Mouse (Mus musculus) C2C12 (cell line): ENCODE measurements around the gene Ccl12. TPM values are rescaled to one million over a fixed set of nuclear protein-coding genes. Genes with fewer than 3 reads are reported as not detected.

ENCODE experiments used
- H3K27me3 ChIP-seq: one replicate; pipeline ENCODE4 v1.6.1; 2011; ENCODE audit not compliant: control insufficient read depth, insufficient read depth, insufficient read length
- H3K36me3 ChIP-seq: one replicate; pipeline ENCODE4 v1.6.1; 2011; ENCODE audit not compliant: control insufficient read depth, insufficient read depth
- H3K4me3 ChIP-seq: one replicate; pipeline ENCODE4 v1.5.1; 2011; ENCODE audit warnings: mild to moderate bottlenecking, control low read depth; ENCODE audit not compliant: poor library complexity, insufficient read depth, severe bottlenecking
- H3K79me2 ChIP-seq: one replicate; pipeline ENCODE4 v1.6.1; 2011; ENCODE audit not compliant: control insufficient read depth, insufficient read depth
- H3K79me3 ChIP-seq: one replicate; pipeline ENCODE4 v1.6.1; 2011; ENCODE audit warnings: low read depth, control low read depth
- H3ac ChIP-seq: one replicate; pipeline ENCODE3; 2011; ENCODE audit warnings: low read depth; ENCODE audit not compliant: control insufficient read depth, insufficient read length
- CEBPB ChIP-seq: IDR thresholded peaks from one replicate; pipeline ENCODE4 v1.6.1; 2011; ENCODE audit warnings: low read depth, mild to moderate bottlenecking, control low read depth, moderate library complexity
- CTCF ChIP-seq: IDR thresholded peaks from one replicate; pipeline ENCODE4 v1.5.1; 2011; ENCODE audit not compliant: control insufficient read depth, insufficient read depth, insufficient read length
- FOSL1 ChIP-seq: IDR thresholded peaks from one replicate; pipeline ENCODE4 v1.8.0; 2011; ENCODE audit warnings: mild to moderate bottlenecking, low read length; ENCODE audit not compliant: poor library complexity, insufficient read depth, severe bottlenecking
- MAX ChIP-seq: IDR thresholded peaks from one replicate; pipeline ENCODE4 v1.6.1; 2011; ENCODE audit warnings: mild to moderate bottlenecking, control low read depth
- MYOD1 ChIP-seq: IDR thresholded peaks from one replicate; pipeline ENCODE4 v1.6.1; 2011; ENCODE audit warnings: low read depth; ENCODE audit not compliant: control insufficient read depth, insufficient read length
- MYOG ChIP-seq: IDR thresholded peaks from one replicate; pipeline ENCODE4 v1.6.1; 2011; ENCODE audit not compliant: control insufficient read depth, insufficient read length; ENCODE audit errors: extremely low read depth
- USF1 ChIP-seq: IDR thresholded peaks from one replicate; pipeline ENCODE4 v1.6.1; 2011; ENCODE audit warnings: low read depth, mild to moderate bottlenecking, control low read depth, moderate library complexity
- polyA plus RNA-seq: library from polyadenylated mRNA; unstranded; fragments of >200 nt; fragmentation: generic; extraction: Trizol; gene quantifications from one replicate; pipeline ENCODE4 v1.2.1, GENCODE M21; 2012; ENCODE audit warnings: missing spikeins

The Ccl12 gene
- polyA plus RNA-seq, 1 experiment: not detected

GRCm38 (mm10) chr11:82071076-82071475, 30.6 kb upstream of the Ccl12 start:
- Histone ChIP-seq H3K79me2 (no peaks in the 10 kb centered on the region), H3K27me3 (no peaks in the 10 kb centered on the region), H3ac (no peak overlapping the region), H3K79me3 (no peaks in the 10 kb centered on the region), H3K4me3 (no peak overlapping the region), H3K36me3 (no peaks in the 10 kb centered on the region)
- no peak for TF ChIP-seq MAX
- no peak for TF ChIP-seq FOSL1
- no peak for TF ChIP-seq CTCF
- TF ChIP-seq MYOD1: no peak
- TF ChIP-seq MYOG: no peak
- no peak for TF ChIP-seq USF1

GRCm38 (mm10) chr11:82072374-82072773, 29.3 kb upstream of the Ccl12 start:
- Histone ChIP-seq H3K79me3 (no peaks in the 10 kb centered on the region), H3K36me3 (no peaks in the 10 kb centered on the region), H3K79me2 (no peaks in the 10 kb centered on the region), H3ac (no peak overlapping the region), H3K27me3 (no peaks in the 10 kb centered on the region), H3K4me3 (no peak overlapping the region)
- TF ChIP-seq CEBPB (peak; percentile 42), CTCF (no peak)

DNA sequence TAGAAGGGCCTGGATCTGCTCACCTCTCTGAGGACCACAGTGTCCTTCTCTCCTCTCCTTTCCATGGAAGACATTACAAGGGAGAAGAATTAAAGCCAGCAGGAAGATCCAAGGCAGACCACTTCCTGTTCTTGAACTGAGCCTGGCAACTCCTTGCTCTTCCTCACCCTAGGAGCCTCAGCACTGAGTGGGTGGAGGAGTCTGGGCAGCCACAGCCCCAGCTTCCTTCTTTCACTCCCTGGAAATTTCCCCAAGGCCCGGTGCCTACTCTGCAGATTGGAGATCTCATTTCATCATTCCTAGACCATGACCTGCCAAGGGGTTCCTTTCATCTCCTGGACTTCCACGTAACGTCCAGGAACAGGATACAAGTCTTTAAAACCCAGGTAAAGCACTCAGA, 28.7 kb upstream of the Ccl12 start:
- TF ChIP-seq MYOD1 (no peak), USF1 (no peak), FOSL1 (no peak), MAX (no peak), CTCF (no peak), MYOG (no peak), CEBPB (no peak)
- Histone ChIP-seq H3K79me2 (no peaks in the 10 kb centered on the region), H3K79me3 (no peaks in the 10 kb centered on the region), H3K4me3 (no peak overlapping the region), H3K36me3 (no peaks in the 10 kb centered on the region), H3K27me3 (no peaks in the 10 kb centered on the region), H3ac (no peak overlapping the region)

DNA sequence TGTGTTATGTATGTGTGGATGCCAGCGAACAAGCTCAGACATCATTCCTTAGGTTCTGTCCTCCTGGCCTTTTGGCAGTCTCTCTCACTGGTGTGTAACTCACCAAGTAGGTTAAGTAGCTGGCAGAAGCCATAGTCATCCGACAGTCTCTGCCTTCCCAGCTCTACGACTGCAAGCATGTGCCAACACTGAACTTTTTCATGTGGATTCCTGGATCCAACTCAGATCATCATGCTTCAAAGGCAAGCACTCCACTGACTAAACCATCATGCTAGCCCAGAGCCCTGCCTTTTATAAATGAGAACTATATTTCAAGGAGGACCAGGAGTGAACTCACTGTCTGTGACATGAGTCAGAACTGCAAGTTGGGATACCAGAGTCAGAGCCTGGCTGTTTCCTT, 28.0 kb upstream of the Ccl12 start:
- H3K79me2 ChIP-seq: no peaks in the 10 kb centered on the region
- no peak overlapping the region for H3K4me3 ChIP-seq
- no peaks in the 10 kb centered on the region for H3K79me3 ChIP-seq
- TF ChIP-seq MAX (no peak), CTCF (no peak), MYOG (no peak), USF1 (no peak), MYOD1 (no peak), CEBPB (no peak), FOSL1 (no peak)
- no peaks in the 10 kb centered on the region for H3K36me3 ChIP-seq
- no peak overlapping the region for H3ac ChIP-seq
- H3K27me3 ChIP-seq: no peaks in the 10 kb centered on the region

DNA sequence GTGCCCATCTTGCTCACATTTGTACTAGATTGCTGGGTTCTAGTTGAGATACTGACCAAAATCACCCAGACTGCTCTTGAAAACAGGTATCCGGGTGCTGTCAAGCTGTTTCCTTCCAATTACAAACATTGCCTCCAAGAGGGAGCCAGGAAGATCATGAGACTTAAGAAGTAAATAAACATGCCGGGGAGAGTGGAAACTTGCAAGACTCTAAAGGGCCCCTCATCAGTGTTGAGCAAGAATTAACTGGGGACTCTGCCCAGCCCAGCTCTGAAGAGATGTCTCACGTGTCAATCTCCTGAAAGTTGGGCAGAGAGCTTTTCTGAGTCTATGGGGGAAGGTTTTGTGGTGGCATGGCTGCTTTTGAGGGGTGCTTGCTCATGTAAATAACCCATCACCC, 24.6 kb upstream of the Ccl12 start:
- Histone ChIP-seq H3K27me3 (no peaks in the 10 kb centered on the region), H3K79me3 (no peaks in the 10 kb centered on the region), H3K36me3 (no peaks in the 10 kb centered on the region), H3K79me2 (no peaks in the 10 kb centered on the region), H3ac (no peak overlapping the region), H3K4me3 (no peak overlapping the region)
- TF ChIP-seq FOSL1 (no peak), MYOD1 (no peak), MAX (no peak), MYOG (no peak), CEBPB (no peak), USF1 (no peak), CTCF (no peak)

GRCm38 (mm10) chr11:82078136-82078730, 23.4 kb upstream of the Ccl12 start:
- Histone ChIP-seq H3K79me2 (no peaks in the 10 kb centered on the region), H3K4me3 (no peak overlapping the region), H3ac (no peak overlapping the region), H3K36me3 (no peaks in the 10 kb centered on the region), H3K27me3 (no peaks in the 10 kb centered on the region), H3K79me3 (no peaks in the 10 kb centered on the region)
- TF ChIP-seq USF1 (no peak), MAX (no peak), MYOD1 (no peak), CEBPB (no peak), MYOG (no peak), FOSL1 (no peak), CTCF (no peak)
